Mouse (Mus musculus) right cerebral cortex, adult 18-20 months (tissue): ENCODE measurements at regions not wholly inside any gene's neighbourhood (a gene's known extent, or its start where the extent isn't known, plus 50 kb on each side); places are given as distances from the start of the nearest gene placed in this dataset.
"Not testable (repeated sequence)": the region's sequence is repeated elsewhere in the genome, so short reads cannot be mapped to it uniquely, and the experiment has no call there.

Source experiments
- DNase-seq: peaks from one replicate; pipeline ENCODE4 v3.0.0; 2022; ENCODE audit warnings: mixed read lengths

- peak; percentile 16 for DNase-seq
These were observed 627.8 kb upstream of the Slc8a1 start for GRCm38 (mm10) chr17:82366001-82366400.

GRCm38 (mm10) chr17:82348636-82349035 lies 610.5 kb upstream of the Slc8a1 start:
- DNase-seq = no peak

- DNase-seq = no peak
These were observed 593.3 kb upstream of the Slc8a1 start for GRCm38 (mm10) chr17:82331429-82331828.

- no peak for DNase-seq
These were observed 574.0 kb upstream of the Slc8a1 start for GRCm38 (mm10) chr17:82312191-82312590.

GRCm38 (mm10) chr17:82306347-82306746 lies 568.2 kb upstream of the Slc8a1 start:
- DNase-seq = no peak

- no peak for DNase-seq
These were observed 539.6 kb upstream of the Slc8a1 start for GRCm38 (mm10) chr17:82277728-82278127.

GRCm38 (mm10) chr17:82273946-82274345 lies 535.8 kb upstream of the Slc8a1 start:
- DNase-seq = no peak

GRCm38 (mm10) chr17:82272845-82273244 lies 534.7 kb upstream of the Slc8a1 start:
- no peak for DNase-seq

GRCm38 (mm10) chr17:82266842-82267241 lies 528.7 kb upstream of the Slc8a1 start:
- DNase-seq = not testable (repeated sequence)

- DNase-seq = no peak
These were observed 514.2 kb upstream of the Slc8a1 start for GRCm38 (mm10) chr17:82252362-82252761.

GRCm38 (mm10) chr17:82251841-82252240 lies 513.7 kb upstream of the Slc8a1 start:
- no peak for DNase-seq

- no peak for DNase-seq
These were observed 500.2 kb upstream of the Slc8a1 start for GRCm38 (mm10) chr17:82238361-82238760.

GRCm38 (mm10) chr17:82237456-82237855 lies 499.3 kb upstream of the Slc8a1 start:
- DNase-seq = no peak

GRCm38 (mm10) chr17:82215728-82216623 lies 477.8 kb upstream of the Slc8a1 start:
- DNase-seq = no peak

GRCm38 (mm10) chr17:82199981-82200380 lies 461.8 kb upstream of the Slc8a1 start:
- DNase-seq = no peak

- DNase-seq = no peak
These were observed 461.0 kb upstream of the Slc8a1 start for GRCm38 (mm10) chr17:82199031-82199642.

GRCm38 (mm10) chr17:82184261-82184660 lies 446.1 kb upstream of the Slc8a1 start:
- no peak for DNase-seq

- DNase-seq = no peak
These were observed 433.0 kb upstream of the Slc8a1 start for GRCm38 (mm10) chr17:82171216-82171615.

GRCm38 (mm10) chr17:82153446-82153845 lies 415.3 kb upstream of the Slc8a1 start:
- no peak for DNase-seq

- DNase-seq = no peak
These were observed 396.7 kb upstream of the Slc8a1 start for GRCm38 (mm10) chr17:82134843-82135242.

- no peak for DNase-seq
These were observed 394.8 kb upstream of the Slc8a1 start for GRCm38 (mm10) chr17:82132941-82133340.

- no peak for DNase-seq
These were observed 349.0 kb upstream of the Slc8a1 start for GRCm38 (mm10) chr17:82087141-82087540.

- no peak for DNase-seq
These were observed 342.1 kb upstream of the Slc8a1 start for GRCm38 (mm10) chr17:82080301-82080700.
